Mouse (Mus musculus) hindbrain, embryonic 14.5 days (tissue): ENCODE data around the gene Fam189a1. TPM values are rescaled to one million over a fixed set of nuclear protein-coding genes. Genes with fewer than 3 reads are reported as not detected.
A peak's percentile ranks its signal among the peaks of the same experiment; 100 is the strongest.

Experiments
- ATAC-seq: fragments of 200-750 bp; cut with Nextera tagmentation; 2 replicates; pipeline ENCODE4 v1.8.0; 2017; ENCODE audit warnings: moderate number of reproducible peaks, mild to moderate bottlenecking, moderate TSS enrichment, moderate library complexity; ENCODE audit not compliant: low FRiP score
- DNase-seq: peaks from one replicate; pipeline ENCODE4 v3.0.0-alpha.2; 2015; ENCODE audit warnings: low spot score
- H3K27ac ChIP-seq: fragments of 300-500 bp; sonication (generic); 2 replicates; pipeline ENCODE4 v1.5.1; 2014; ENCODE audit warnings: mild to moderate bottlenecking, moderate library complexity
- H3K27me3 ChIP-seq: fragments of 300-500 bp; sonication (generic); 2 replicates; pipeline ENCODE4 v1.6.1; 2014; ENCODE audit warnings: mild to moderate bottlenecking, low read length, mixed read lengths; ENCODE audit not compliant: control insufficient read depth, insufficient read depth
- H3K36me3 ChIP-seq: fragments of 300-500 bp; sonication (generic); replicated peaks from 2 replicates; pipeline ENCODE4 v1.6.1; 2014; ENCODE audit not compliant: control insufficient read depth, insufficient read depth
- H3K4me1 ChIP-seq: fragments of 300-500 bp; sonication (generic); replicated peaks from 2 replicates; pipeline ENCODE4 v1.6.1; 2014; ENCODE audit warnings: antibody characterized with exemption, low read length, mixed read lengths; ENCODE audit not compliant: control insufficient read depth, insufficient read depth
- H3K4me2 ChIP-seq: fragments of 300-500 bp; sonication (generic); replicated peaks from 2 replicates; pipeline ENCODE4 v1.6.1; 2014; ENCODE audit warnings: mild to moderate bottlenecking, moderate library complexity
- H3K4me3 ChIP-seq: fragments of 300-500 bp; sonication (generic); replicated peaks from 2 replicates; pipeline ENCODE4 v1.5.1; 2014; ENCODE audit warnings: mild to moderate bottlenecking, low read length
- H3K9ac ChIP-seq: fragments of 300-500 bp; sonication (generic); 2 replicates; pipeline ENCODE4 v1.6.1; 2014
- H3K9me3 ChIP-seq: fragments of 300-500 bp; sonication (generic); 2 replicates; pipeline ENCODE4 v1.6.1; 2016; ENCODE audit warnings: low read length; ENCODE audit not compliant: control insufficient read depth
- WGBS: fragments of 180-500 bp; shearing (Covaris S2); extraction: QIAGEN DNeasy Blood & Tissue Kit; methylation state at CpG from one replicate; pipeline ENCODE4 v1.1.7; 2014; 5-methylcytosine and 5-hydroxymethylcytosine counted together
- polyA plus RNA-seq: library from polyadenylated mRNA; unstranded; fragments of >200 nt; fragmentation: Nextera tagmentation; extraction: Ambion mirVana; gene quantifications from 2 replicates; pipeline ENCODE4 v1.2.1, GENCODE M21; 2014

Gene Fam189a1
- polyA plus RNA-seq, 1 experiment from 2014 or later, result 15.8 TPM

DNA sequence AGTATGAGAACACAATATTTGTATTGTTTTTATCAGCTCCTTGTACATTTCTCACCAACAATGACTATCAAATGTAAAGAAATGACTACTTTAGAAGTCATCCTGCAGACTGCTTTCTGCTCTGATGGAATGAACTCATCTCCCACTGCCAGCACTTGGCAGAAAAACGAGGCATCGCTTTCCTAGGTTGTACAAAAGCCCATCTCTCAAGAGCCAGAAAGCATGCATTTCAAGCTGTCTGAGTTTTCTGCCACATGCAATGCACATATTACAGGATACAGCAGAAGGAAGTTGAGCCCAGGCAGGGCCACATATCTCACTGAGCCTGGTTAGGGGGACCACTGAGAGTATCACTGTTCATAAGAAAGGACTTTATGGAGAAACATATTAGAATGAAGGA is 256.1 kb downstream of the Fam189a1 start:
- Histone ChIP-seq H3K9me3 (no peaks in the 10 kb centered on the region), H3K4me3 (no peak overlapping the region), H3K4me2 (no peak overlapping the region), H3K27me3 (no peaks in the 10 kb centered on the region), H3K36me3 (no peaks in the 10 kb centered on the region), H3K27ac (no peak overlapping the region), H3K4me1 (peaks cover 10% of the 10 kb centered on the region), H3K9ac (no peak overlapping the region)
- WGBS, result 76% methylated on average over 2 of the region's 2 CpGs
- DNase-seq (no peak), ATAC-seq (no peak)

DNA sequence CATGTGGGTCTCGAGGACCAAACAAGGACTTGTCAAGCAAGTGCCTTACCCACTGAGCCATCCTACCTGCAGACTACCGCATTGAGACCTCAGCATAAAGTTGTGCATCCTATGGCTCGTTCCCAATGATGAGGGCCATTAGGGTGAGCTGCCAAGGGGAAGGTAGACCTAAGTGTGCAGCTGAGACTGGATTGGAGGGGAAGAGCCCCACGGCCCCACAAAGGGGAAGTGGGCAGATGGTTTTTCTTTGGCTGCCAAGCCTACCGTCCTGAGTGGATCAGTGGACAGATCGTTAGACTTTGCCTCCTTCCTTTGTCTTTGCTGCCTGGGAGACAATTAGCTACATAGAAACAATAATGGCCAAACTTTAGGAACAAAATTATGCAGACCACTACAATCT is 259.8 kb downstream of the Fam189a1 start:
- H3K36me3 ChIP-seq, result no peaks in the 10 kb centered on the region
- H3K27me3 ChIP-seq, result no peaks in the 10 kb centered on the region
- H3K27ac ChIP-seq, result no peak overlapping the region
- ATAC-seq (no peak), DNase-seq (no peak)
- H3K4me1 ChIP-seq, result peaks cover 11% of the 10 kb centered on the region
- H3K4me3 ChIP-seq, result no peak overlapping the region
- no peaks in the 10 kb centered on the region for H3K9me3 ChIP-seq
- WGBS, result 75% methylated on average over 6 of the region's 6 CpGs
- H3K9ac ChIP-seq, result no peak overlapping the region
- H3K4me2 ChIP-seq, result no peak overlapping the region

DNA sequence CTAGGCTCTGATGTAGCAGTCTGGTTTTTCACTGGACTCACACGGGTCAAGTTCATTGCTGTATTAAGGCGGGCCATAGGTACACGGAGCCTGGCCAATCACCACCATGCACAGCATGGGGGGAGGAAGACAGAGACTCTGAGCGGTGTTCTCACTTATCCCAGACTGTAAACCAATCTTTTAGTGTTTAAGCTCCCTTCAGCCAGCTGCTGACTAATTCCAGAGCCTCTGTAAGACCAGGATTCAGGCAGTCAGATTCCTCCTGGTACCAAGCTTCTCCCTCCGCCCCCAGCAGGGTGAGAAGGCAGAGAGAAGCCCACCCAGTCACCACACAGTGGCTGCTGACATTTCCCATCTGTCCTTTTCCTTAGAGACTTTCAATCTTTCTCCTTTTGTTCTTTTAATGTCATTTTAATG is 260.7 kb downstream of the Fam189a1 start:
- H3K4me2 ChIP-seq, result no peak overlapping the region
- DNase-seq (no peak), ATAC-seq (no peak)
- no peak overlapping the region for H3K4me3 ChIP-seq
- peak overlapping the region; percentile 52 for H3K27ac ChIP-seq
- H3K36me3 ChIP-seq, result no peaks in the 10 kb centered on the region
- no peaks in the 10 kb centered on the region for H3K27me3 ChIP-seq
- H3K4me1 ChIP-seq, result peaks cover 11% of the 10 kb centered on the region
- H3K9me3 ChIP-seq, result no peaks in the 10 kb centered on the region
- 52% methylated on average over 5 of the region's 5 CpGs for WGBS
- H3K9ac ChIP-seq, result no peak overlapping the region

DNA sequence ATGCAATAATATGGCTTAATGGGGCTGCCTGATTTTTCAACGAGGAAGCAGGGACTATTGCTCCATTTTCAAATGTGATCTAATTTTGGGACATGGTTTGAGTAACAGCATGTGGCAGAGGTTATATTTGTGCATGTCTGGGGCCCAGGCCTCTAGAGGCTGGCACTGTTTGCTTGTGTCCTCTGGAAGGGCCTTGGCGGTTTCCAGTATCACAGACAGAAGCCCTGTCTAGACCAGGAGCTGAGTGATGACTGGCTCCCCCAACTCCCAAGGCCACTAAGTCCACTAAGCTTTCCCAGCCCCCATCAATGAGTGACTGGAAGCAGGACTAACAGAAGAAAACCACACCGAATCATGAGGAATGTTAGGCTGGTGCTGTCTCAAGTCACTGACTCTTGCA is 265.2 kb downstream of the Fam189a1 start:
- H3K9ac ChIP-seq, result no peak overlapping the region
- H3K4me3 ChIP-seq, result no peak overlapping the region
- DNase-seq (no peak), ATAC-seq (no peak)
- no peak overlapping the region for H3K4me2 ChIP-seq
- no peaks in the 10 kb centered on the region for H3K27me3 ChIP-seq
- no peak overlapping the region for H3K27ac ChIP-seq
- peaks cover 13% of the 10 kb centered on the region for H3K4me1 ChIP-seq
- no peaks in the 10 kb centered on the region for H3K36me3 ChIP-seq
- WGBS, result 78% methylated on average over 3 of the region's 3 CpGs
- no peaks in the 10 kb centered on the region for H3K9me3 ChIP-seq

DNA sequence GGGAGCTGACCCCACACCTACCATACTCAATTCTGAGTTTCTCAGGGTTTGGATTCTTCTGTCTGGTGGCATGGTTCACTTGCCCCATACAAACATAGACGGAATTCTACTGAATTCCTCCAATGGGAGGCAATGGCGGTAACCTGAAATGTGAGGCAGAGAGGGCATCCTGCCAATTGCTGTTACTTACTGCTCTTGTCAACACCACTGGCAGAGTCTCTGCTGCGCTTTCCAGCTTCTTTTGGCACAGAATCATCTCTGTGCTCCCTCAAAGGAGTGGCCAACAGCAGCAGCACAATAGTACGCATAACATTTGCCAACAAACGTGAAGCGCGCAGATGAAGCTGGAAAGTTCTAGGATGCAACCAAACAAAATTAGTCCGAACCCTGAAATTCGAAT is 266.5 kb downstream of the Fam189a1 start:
- Histone ChIP-seq H3K27ac (no peak overlapping the region), H3K4me3 (no peak overlapping the region), H3K9me3 (no peaks in the 10 kb centered on the region), H3K27me3 (no peaks in the 10 kb centered on the region), H3K4me2 (no peak overlapping the region), H3K4me1 (0 out of 2 replicates have a peak, but pooled peaks cover 4% of the 10 kb centered on the region), H3K36me3 (no peaks in the 10 kb centered on the region), H3K9ac (no peak overlapping the region)
- WGBS, result 64% methylated on average over 9 of the region's 9 CpGs
- DNase-seq, result peak; percentile 61
- peak; percentile 58; the same call in 1 of the 2 replicates for ATAC-seq

DNA sequence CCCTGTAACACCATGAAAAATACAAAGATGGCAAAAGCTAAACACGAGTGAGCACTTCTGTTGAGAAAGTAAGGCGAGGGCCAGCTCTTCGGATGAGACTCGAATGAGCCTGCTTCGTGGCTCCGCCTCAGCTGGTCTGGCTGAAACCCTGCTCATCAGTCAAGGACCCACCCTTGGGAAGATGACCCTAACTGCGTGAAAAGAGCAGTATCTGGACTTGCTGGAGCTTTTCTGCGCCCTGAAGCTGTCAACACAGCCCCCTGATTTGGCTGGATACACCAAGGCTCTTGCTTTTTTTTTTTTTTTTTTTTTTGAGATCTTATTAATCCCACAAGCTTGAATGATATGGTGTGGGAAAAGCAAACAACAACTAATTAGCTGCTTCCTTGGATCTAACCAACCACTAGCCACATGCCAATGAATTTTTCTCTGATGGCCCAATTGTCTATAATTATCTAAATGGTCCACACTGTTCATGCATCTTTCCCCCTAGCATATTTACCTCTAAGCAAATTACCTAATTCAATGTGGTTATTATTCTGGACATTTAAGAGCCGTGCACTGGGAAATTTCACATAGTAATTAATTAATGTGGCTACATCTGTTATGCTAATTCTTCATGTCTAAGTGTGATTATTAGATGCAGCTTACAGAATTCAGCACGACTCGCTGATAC is 272.0 kb downstream of the Fam189a1 start:
- H3K27ac ChIP-seq, result 0 out of 2 replicates have a peak overlapping the region, but pooled peaks have one; percentile 43
- no peak overlapping the region for H3K4me2 ChIP-seq
- no peaks in the 10 kb centered on the region for H3K4me1 ChIP-seq
- H3K27me3 ChIP-seq, result no peaks in the 10 kb centered on the region
- no peak overlapping the region for H3K9ac ChIP-seq
- 57% methylated on average over 11 of the region's 11 CpGs for WGBS
- no peaks in the 10 kb centered on the region for H3K9me3 ChIP-seq
- no peak overlapping the region for H3K4me3 ChIP-seq
- H3K36me3 ChIP-seq, result no peaks in the 10 kb centered on the region
- ATAC-seq (peak; percentile 48; the same call in 1 of the 2 replicates), DNase-seq (no peak)

DNA sequence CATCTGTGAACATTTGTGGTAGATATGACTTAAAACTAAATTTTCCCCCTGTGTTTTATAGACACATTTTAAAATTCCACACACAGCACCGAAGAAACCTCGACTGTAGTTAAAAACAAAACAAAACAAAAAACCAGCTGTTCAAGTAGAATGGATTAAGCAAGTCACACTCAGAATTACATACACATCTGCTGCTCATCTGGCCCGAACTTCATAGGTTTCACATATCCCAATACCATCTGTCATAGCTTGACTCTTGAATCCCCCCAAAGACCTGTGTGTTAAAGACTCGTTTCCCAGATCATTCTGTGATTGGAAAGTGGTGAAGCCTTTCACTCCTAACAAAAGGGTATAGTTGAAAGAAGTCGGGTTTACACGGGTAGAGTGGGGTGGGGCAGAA is 274.1 kb downstream of the Fam189a1 start:
- H3K9ac ChIP-seq, result no peak overlapping the region
- DNase-seq, result no peak
- H3K27ac ChIP-seq, result no peak overlapping the region
- H3K4me2 ChIP-seq, result no peak overlapping the region
- WGBS, result 77% methylated on average over 6 of the region's 6 CpGs
- H3K4me3 ChIP-seq, result no peak overlapping the region
- no peaks in the 10 kb centered on the region for H3K27me3 ChIP-seq
- no peaks in the 10 kb centered on the region for H3K36me3 ChIP-seq
- no peak for ATAC-seq
- H3K9me3 ChIP-seq, result no peaks in the 10 kb centered on the region
- H3K4me1 ChIP-seq, result no peaks in the 10 kb centered on the region

DNA sequence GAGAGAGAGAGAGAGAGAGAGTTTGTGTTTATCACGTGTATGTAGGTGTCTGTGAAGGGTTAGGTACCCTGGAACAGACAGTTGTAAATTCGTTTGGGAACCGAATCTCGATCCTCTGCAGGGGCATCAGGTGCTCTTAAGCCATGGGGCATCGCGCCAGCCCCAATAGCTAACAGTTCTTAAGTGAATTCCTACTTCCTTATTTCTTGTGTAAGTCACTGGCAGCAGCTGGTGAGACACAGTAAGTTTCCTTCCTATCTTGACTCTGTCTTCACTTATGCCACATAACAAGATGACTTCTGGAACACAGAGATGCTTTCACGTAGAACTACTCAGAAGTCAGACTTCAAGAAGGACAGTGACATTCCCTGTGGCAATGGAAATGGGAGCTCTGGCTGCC is 275.0 kb downstream of the Fam189a1 start:
- DNase-seq (no peak), ATAC-seq (no peak)
- H3K9me3 ChIP-seq, result no peaks in the 10 kb centered on the region
- H3K27ac ChIP-seq, result no peak overlapping the region
- H3K4me3 ChIP-seq, result no peak overlapping the region
- H3K4me2 ChIP-seq, result no peak overlapping the region
- H3K27me3 ChIP-seq, result no peaks in the 10 kb centered on the region
- H3K4me1 ChIP-seq, result no peaks in the 10 kb centered on the region
- H3K36me3 ChIP-seq, result no peaks in the 10 kb centered on the region
- 78% methylated on average over 7 of the region's 7 CpGs for WGBS
- no peak overlapping the region for H3K9ac ChIP-seq

DNA sequence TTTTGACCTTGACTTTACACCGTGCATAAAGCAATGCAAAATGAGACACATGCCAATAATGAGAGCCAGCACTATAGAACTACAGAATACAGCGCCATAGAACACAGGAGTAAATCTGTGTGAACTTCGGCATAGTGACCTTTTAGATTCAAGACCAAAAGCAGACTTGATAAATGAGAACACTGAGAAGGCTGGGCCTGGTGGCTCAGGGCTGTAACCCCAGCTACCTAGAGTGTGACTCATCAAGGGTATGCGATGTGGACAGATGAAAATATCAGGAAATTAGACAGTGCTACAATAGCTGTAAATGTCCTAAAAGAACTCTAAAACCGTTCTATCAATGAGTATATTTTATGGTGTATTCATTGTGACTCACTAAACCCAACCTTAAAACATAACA is 276.0 kb downstream of the Fam189a1 start:
- no peaks in the 10 kb centered on the region for H3K4me1 ChIP-seq
- DNase-seq (no peak), ATAC-seq (no peak)
- H3K4me3 ChIP-seq, result no peak overlapping the region
- WGBS, result 87% methylated on average over 5 of the region's 5 CpGs
- no peak overlapping the region for H3K27ac ChIP-seq
- no peaks in the 10 kb centered on the region for H3K36me3 ChIP-seq
- H3K27me3 ChIP-seq, result no peaks in the 10 kb centered on the region
- no peak overlapping the region for H3K9ac ChIP-seq
- no peaks in the 10 kb centered on the region for H3K9me3 ChIP-seq
- no peak overlapping the region for H3K4me2 ChIP-seq

DNA sequence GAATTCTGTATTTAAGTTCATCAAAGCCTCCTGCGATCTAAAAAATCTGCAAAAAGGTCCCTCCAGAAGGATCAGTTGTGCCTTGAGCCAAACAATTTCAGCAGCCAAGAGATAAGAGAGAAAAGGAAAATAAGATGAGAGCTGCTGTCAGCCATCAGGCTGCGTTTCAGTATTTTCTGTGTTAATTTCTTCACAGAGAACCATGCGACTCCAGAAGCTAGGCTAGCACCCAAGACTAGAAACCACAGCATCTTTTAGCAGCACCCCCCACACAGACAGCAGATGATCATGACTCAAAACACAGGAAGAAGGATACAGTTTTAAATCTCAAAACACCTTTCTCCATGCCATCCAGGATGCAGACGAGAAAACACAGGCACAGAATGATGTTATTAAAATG is 281.4 kb downstream of the Fam189a1 start:
- Histone ChIP-seq H3K4me2 (no peak overlapping the region), H3K9me3 (no peaks in the 10 kb centered on the region), H3K4me3 (no peak overlapping the region), H3K9ac (no peak overlapping the region), H3K36me3 (no peaks in the 10 kb centered on the region), H3K4me1 (peaks cover 22% of the 10 kb centered on the region), H3K27ac (no peak overlapping the region), H3K27me3 (no peaks in the 10 kb centered on the region)
- 90% methylated on average over 4 of the region's 4 CpGs for WGBS
- DNase-seq (no peak), ATAC-seq (no peak)
